Mouse (Mus musculus) T-helper 1 cell (primary cell): Measurements from ENCODE around the gene Nhlh1.

Experiments
- in situ Hi-C: fragments of 300-600 bp; cut with MboI, MseI; formaldehyde crosslinking; loops from one replicate; pipeline ENCODE4 v1.15.1; 2025; ENCODE audit warnings: high pct_unique_total_duplicates

Nhlh1 gene

GRCm38 (mm10) chr1:172053541-172054440 is 3.6 kb downstream of the Nhlh1 start:
- in situ Hi-C loops = loop anchor here (10.0 kb wide), 1 partner anchor 431 kb away; the partner anchor contains the start of gene Igsf9

GRCm38 (mm10) chr1:172052766-172053279 is 4.5 kb downstream of the Nhlh1 start:
- in situ Hi-C loops = loop anchor here (10.0 kb wide), 1 partner anchor 432 kb away; the partner anchor contains the start of gene Igsf9

- in situ Hi-C loops = no loop called here
Measured at GRCm38 (mm10) chr1:172049131-172049782, 8.1 kb downstream of the Nhlh1 start.

GRCm38 (mm10) chr1:172048241-172048734 is 9.1 kb downstream of the Nhlh1 start:
- in situ Hi-C loops = no loop called here

GRCm38 (mm10) chr1:172046938-172047337 is 10.4 kb downstream of the Nhlh1 start:
- in situ Hi-C loops = no loop called here

- in situ Hi-C loops = no loop called here
Measured at GRCm38 (mm10) chr1:172046410-172046809, 11.0 kb downstream of the Nhlh1 start.

GRCm38 (mm10) chr1:172029914-172030313 is 27.5 kb downstream of the Nhlh1 start:
- in situ Hi-C loops = no loop called here

- in situ Hi-C loops = no loop called here
Measured at GRCm38 (mm10) chr1:172028394-172029275, 28.7 kb downstream of the Nhlh1 start, which contains the start of gene Vangl2. Vangl2 (minus strand) TSS chr1:172028444.

- in situ Hi-C loops = no loop called here
Measured at GRCm38 (mm10) chr1:172027809-172028102, 29.6 kb downstream of the Nhlh1 start.

- in situ Hi-C loops = no loop called here
Measured at GRCm38 (mm10) chr1:172027010-172027808, 30.2 kb downstream of the Nhlh1 start.

- in situ Hi-C loops = no loop called here
Measured at GRCm38 (mm10) chr1:172026201-172026901, 31.0 kb downstream of the Nhlh1 start.

- in situ Hi-C loops = no loop called here
Measured at GRCm38 (mm10) chr1:172025201-172025904, 32.0 kb downstream of the Nhlh1 start.

GRCm38 (mm10) chr1:172024140-172024895 is 33.1 kb downstream of the Nhlh1 start:
- in situ Hi-C loops = no loop called here

- in situ Hi-C loops = no loop called here
Measured at GRCm38 (mm10) chr1:172019863-172020521, 37.4 kb downstream of the Nhlh1 start.

GRCm38 (mm10) chr1:172019339-172019738 is 38.0 kb downstream of the Nhlh1 start:
- in situ Hi-C loops = no loop called here

- in situ Hi-C loops = no loop called here
Measured at GRCm38 (mm10) chr1:172018336-172019311, 38.7 kb downstream of the Nhlh1 start.
